Mouse (Mus musculus) spleen, adult 2 months (tissue): ENCODE measurements around the gene Srsf2.

Experiments
- CTCF ChIP-seq: fragments of 200-500 bp; IDR thresholded peaks from 2 replicates; pipeline ENCODE4 v1.5.1; 2011; ENCODE audit warnings: mild to moderate bottlenecking, inconsistent platforms; ENCODE audit not compliant: insufficient read depth, insufficient read length, insufficient replicate concordance; ENCODE audit errors: extremely low read depth
- POLR2A ChIP-seq: fragments of 200-500 bp; IDR thresholded peaks from 2 replicates; pipeline ENCODE4 v1.6.1; 2011; ENCODE audit warnings: low read depth, low read length, inconsistent platforms

DNA sequence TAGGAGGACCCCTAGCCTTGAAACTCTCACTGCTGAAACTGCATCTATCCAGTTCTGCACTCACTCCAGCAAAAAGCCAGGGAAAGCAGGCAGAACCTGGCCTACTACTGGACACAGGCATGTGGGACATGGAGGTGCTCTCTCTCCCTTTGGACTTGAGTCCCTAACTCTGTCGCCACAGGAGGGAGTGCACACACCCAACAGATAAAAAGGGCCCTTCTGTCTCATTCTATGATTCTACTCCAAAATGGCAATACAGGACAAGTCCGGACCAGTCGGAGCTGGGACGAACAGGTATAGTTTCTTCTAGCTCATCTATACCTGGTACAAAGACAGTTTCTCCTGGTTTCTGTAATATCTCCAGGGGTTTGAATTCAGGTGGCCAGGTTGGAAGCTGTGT lies 12.1 kb downstream of the Srsf2 start:
- TF ChIP-seq POLR2A (no peak), CTCF (no peak)
